Mouse (Mus musculus) small intestine, adult 2 months (tissue): ENCODE data around the gene Trappc12.

Experiments
- CTCF ChIP-seq: fragments of 200-500 bp; IDR thresholded peaks from 2 replicates; pipeline ENCODE4 v1.5.1; 2012; ENCODE audit warnings: low read depth, mild to moderate bottlenecking, control low read depth, inconsistent platforms, low read length, moderate library complexity, mixed read lengths; ENCODE audit not compliant: insufficient replicate concordance, insufficient read length; ENCODE audit errors: extremely low read depth
- POLR2A ChIP-seq: fragments of 200-500 bp; IDR thresholded peaks from 2 replicates; pipeline ENCODE4 v1.6.1; 2012; ENCODE audit warnings: low read depth, mild to moderate bottlenecking, control low read depth, inconsistent platforms, low read length, moderate library complexity

- no peak for TF ChIP-seq CTCF
- TF ChIP-seq POLR2A = no peak
Observed at GRCm38 (mm10) chr12:28734271-28734670, 16.0 kb downstream of the Trappc12 start.
